Mouse (Mus musculus) intestine, embryonic 16.5 days (tissue): ENCODE data around the gene Zfp683. TPM values are rescaled to one million over a fixed set of nuclear protein-coding genes. Genes with fewer than 3 reads are reported as not detected.

Experiments
- ATAC-seq: fragments of 200-750 bp; cut with Nextera tagmentation; 2 replicates; pipeline ENCODE4 v1.8.0; 2017; ENCODE audit warnings: moderate TSS enrichment, moderate library complexity
- H3K27ac ChIP-seq: fragments of 300-500 bp; sonication (generic); 2 replicates; pipeline ENCODE4 v1.5.1; 2014; ENCODE audit warnings: mild to moderate bottlenecking, low read length
- H3K27me3 ChIP-seq: fragments of 300-500 bp; sonication (generic); replicated peaks from 2 replicates; pipeline ENCODE4 v1.6.1; 2014; ENCODE audit warnings: low read length, control low read depth, mixed read lengths; ENCODE audit not compliant: control insufficient read depth, insufficient read depth
- H3K36me3 ChIP-seq: fragments of 300-500 bp; sonication (generic); 2 replicates; pipeline ENCODE4 v1.6.1; 2014; ENCODE audit warnings: low read length, control low read depth; ENCODE audit not compliant: control insufficient read depth, insufficient read depth
- H3K4me1 ChIP-seq: fragments of 300-500 bp; sonication (generic); 2 replicates; pipeline ENCODE4 v1.6.1; 2014; ENCODE audit warnings: low read length, control low read depth, mixed read lengths; ENCODE audit not compliant: control insufficient read depth, insufficient read depth
- H3K4me2 ChIP-seq: fragments of 300-500 bp; sonication (generic); 2 replicates; pipeline ENCODE4 v1.6.1; 2014; ENCODE audit warnings: low read depth, low read length, control low read depth
- H3K4me3 ChIP-seq: fragments of 300-500 bp; sonication (generic); 2 replicates; pipeline ENCODE4 v1.5.1; 2014; ENCODE audit warnings: mild to moderate bottlenecking, low read length
- H3K9ac ChIP-seq: fragments of 300-500 bp; sonication (generic); 2 replicates; pipeline ENCODE4 v1.6.1; 2014; ENCODE audit warnings: low read depth, low read length
- H3K9me3 ChIP-seq: fragments of 300-500 bp; sonication (generic); 2 replicates; pipeline ENCODE4 v1.6.1; 2016; ENCODE audit warnings: low read length, control low read depth; ENCODE audit not compliant: control insufficient read depth
- WGBS: fragments of 180-500 bp; shearing (Covaris S2); extraction: QIAGEN DNeasy Blood & Tissue Kit; methylation state at CpG from one replicate; pipeline ENCODE4 v1.1.7; 2014; 5-methylcytosine and 5-hydroxymethylcytosine counted together
- polyA plus RNA-seq: library from polyadenylated mRNA; unstranded; fragments of >200 nt; fragmentation: Nextera tagmentation; extraction: Ambion mirVana; gene quantifications from 2 replicates; pipeline ENCODE4 v1.2.1, GENCODE M21; 2015

The Zfp683 gene
- polyA plus RNA-seq, 1 experiment from 2014 or later: not detected

DNA sequence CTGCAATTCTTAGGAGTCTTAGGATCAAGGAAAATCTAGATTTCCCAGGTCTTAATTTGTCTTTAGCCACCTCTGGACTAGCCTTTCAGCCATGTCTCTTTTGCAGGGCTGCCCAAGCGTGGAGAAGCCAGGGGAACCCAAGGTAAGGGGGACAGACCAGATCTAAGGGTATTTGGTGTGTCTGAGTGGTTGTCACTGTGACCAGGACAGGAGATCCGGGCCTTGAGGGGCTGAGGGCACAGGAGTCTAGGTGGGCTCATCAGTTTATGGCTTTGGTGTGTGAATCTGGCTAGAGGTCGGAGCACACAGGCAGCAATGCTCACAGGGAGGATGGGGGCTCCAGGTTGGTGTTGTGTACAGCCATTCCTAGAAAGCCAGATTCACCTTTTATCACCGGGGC is 27.0 kb downstream of the Zfp683 start:
- no peak overlapping the region for H3K9ac ChIP-seq
- H3K27ac ChIP-seq: no peak overlapping the region
- H3K4me1 ChIP-seq: peaks cover 14% of the 10 kb centered on the region
- 81% methylated on average over 4 of the region's 4 CpGs for WGBS
- no peak overlapping the region for H3K4me2 ChIP-seq
- 0 out of 2 replicates have a peak, but pooled peaks cover 3% of the 10 kb centered on the region for H3K36me3 ChIP-seq
- no peak overlapping the region for H3K4me3 ChIP-seq
- ATAC-seq: no peak
- H3K27me3 ChIP-seq: no peaks in the 10 kb centered on the region
- no peaks in the 10 kb centered on the region for H3K9me3 ChIP-seq

DNA sequence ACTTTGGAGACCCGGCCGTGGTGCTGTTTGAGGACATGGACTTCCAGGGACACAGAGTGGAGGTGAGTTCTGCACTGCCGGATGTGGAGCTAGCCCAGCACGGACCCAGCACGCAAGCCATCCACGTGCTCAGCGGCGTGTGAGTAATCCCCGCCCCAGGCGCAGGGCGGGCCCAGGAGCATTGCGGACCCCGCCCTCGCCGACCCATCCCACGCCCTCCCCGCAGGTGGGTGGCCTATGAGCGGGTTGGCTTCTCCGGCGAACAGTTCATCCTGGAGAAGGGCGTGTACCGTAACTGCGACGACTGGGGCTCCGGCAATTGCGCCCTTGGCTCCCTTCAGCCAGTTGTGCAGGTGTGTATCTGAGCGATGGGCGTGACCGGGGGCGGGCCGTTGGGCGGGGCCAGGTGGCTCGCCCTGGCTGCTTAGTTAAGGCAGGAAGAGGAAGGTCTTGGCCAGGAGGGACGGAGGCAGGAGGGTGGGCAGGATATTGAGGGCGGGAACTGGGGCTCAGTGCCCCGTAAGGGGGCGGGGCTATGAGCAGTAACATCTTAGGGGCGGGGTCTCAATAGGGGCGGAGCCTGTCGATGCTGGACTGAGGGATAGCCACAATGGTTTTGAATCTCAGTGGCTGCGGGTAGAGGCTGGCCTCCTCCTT is 28.2 kb downstream of the Zfp683 start:
- Histone ChIP-seq H3K4me1 (peaks cover 14% of the 10 kb centered on the region), H3K36me3 (0 out of 2 replicates have a peak, but pooled peaks cover 3% of the 10 kb centered on the region), H3K9me3 (no peaks in the 10 kb centered on the region), H3K4me2 (peak overlapping the region; percentile 82), H3K4me3 (peak overlapping the region; percentile 42), H3K9ac (peak overlapping the region; percentile 53), H3K27ac (0 out of 2 replicates have a peak overlapping the region, but pooled peaks have one; percentile 38), H3K27me3 (no peaks in the 10 kb centered on the region)
- WGBS: under 1% methylated on average over 41 of the region's 41 CpGs
- ATAC-seq: peak; percentile 97

DNA sequence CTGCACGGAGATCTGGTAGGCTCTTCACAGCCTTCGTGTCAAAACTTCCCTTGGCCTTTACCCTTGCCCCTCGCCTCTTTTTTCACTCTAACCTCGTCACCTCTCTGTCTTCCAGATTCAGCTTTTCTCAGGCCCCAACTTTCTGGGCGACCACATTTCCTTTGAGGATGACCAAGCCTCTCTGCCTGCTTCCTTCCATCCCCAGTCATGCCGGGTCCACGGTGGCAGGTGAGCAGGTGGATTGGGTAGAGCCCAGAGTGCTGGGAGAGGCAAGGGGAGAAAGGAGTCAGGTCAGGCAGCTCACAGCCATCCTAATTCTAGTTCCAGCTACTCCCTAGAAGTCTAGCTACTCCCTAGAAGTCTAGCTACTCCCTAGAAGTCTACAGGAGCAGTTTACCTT is 28.8 kb downstream of the Zfp683 start:
- H3K9me3 ChIP-seq: no peaks in the 10 kb centered on the region
- H3K4me1 ChIP-seq: peaks cover 14% of the 10 kb centered on the region
- no peak overlapping the region for H3K27ac ChIP-seq
- 0 out of 2 replicates have a peak overlapping the region, but pooled peaks have one; percentile 53 for H3K9ac ChIP-seq
- peak overlapping the region; percentile 82 for H3K4me2 ChIP-seq
- 0 out of 2 replicates have a peak, but pooled peaks cover 3% of the 10 kb centered on the region for H3K36me3 ChIP-seq
- ATAC-seq: no peak
- 10% methylated on average over 7 of the region's 7 CpGs for WGBS
- no peaks in the 10 kb centered on the region for H3K27me3 ChIP-seq
- H3K4me3 ChIP-seq: peak overlapping the region; percentile 42

DNA sequence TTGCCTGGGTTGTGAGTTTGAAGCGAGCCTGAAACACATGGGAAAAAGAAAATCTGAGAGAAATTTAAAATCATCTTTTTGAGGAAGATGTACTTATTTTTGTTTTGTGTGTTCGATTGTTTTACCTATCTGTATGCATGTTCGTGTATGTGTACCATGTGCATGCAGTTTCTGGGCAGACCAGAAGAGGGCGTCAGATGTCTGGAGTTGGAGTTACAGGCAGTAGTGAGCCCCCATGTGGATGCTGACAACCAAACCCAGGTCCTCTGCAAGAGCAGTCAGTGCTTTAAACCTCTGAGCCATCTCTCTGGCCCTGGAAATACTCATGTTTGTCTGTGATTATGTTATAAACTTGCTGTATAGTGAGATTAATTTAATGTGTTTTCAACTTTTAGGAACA is 31.4 kb downstream of the Zfp683 start:
- WGBS: 85% methylated on average over 4 of the region's 4 CpGs
- Histone ChIP-seq H3K4me3 (no peak overlapping the region), H3K27ac (no peak overlapping the region), H3K27me3 (no peaks in the 10 kb centered on the region), H3K4me2 (no peak overlapping the region), H3K9ac (no peak overlapping the region), H3K9me3 (no peaks in the 10 kb centered on the region), H3K36me3 (0 out of 2 replicates have a peak, but pooled peaks cover 3% of the 10 kb centered on the region), H3K4me1 (peaks cover 14% of the 10 kb centered on the region)
- ATAC-seq: no peak

DNA sequence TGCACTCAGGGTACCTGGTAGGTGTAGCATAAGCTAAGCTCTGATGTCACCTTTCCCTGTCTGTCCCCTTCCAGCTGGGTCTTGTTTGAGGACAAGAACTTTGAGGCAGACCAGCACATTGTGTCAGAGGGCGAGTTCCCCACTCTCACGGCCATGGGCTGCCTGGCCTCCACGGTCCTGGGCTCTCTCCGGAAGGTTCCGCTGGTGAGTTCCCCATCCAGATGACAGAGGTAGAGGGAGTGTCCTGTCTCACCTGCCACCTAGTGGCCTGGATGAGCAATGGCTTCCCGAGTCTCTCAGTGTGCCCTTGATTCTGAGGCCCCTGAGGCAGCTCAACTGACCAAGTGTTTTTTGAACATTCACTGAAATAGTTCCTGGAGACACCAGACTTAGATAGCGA is 33.8 kb downstream of the Zfp683 start:
- Histone ChIP-seq H3K4me2 (no peak overlapping the region), H3K27me3 (no peaks in the 10 kb centered on the region), H3K9me3 (no peaks in the 10 kb centered on the region), H3K27ac (no peak overlapping the region), H3K4me3 (no peak overlapping the region), H3K9ac (no peak overlapping the region), H3K36me3 (0 out of 2 replicates have a peak, but pooled peaks cover 3% of the 10 kb centered on the region), H3K4me1 (peaks cover 4% of the 10 kb centered on the region)
- WGBS: 33% methylated on average over 7 of the region's 7 CpGs
- peak; percentile 80 for ATAC-seq

DNA sequence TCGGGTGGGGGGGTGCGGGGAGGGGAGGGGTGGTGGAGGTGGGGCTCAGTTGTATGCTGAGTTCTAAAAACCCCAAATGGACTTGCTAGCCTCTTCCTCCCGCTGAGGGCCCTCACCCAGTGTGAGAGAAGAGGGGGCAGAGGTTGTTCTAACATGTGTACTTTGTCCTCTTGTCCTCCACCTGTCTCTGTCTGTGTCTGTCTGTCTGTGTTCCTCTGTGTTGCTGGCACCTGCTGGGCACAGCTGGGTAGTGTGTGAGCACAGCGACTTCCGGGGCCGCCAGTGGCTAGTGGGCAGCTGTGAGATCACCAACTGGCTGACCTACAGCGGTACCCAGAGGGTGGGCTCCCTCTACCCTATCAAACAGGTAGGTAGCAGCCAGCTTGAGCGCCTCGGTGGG is 35.4 kb downstream of the Zfp683 start:
- no peaks in the 10 kb centered on the region for H3K27me3 ChIP-seq
- H3K27ac ChIP-seq: no peak overlapping the region
- 80% methylated on average over 9 of the region's 9 CpGs for WGBS
- ATAC-seq: 0 out of 2 replicates have a peak, but pooled peaks have one; percentile 15
- no peak overlapping the region for H3K4me2 ChIP-seq
- no peak overlapping the region for H3K9ac ChIP-seq
- no peaks in the 10 kb centered on the region; the same call in 1 of the 2 replicates for H3K4me1 ChIP-seq
- H3K4me3 ChIP-seq: no peak overlapping the region
- 0 out of 2 replicates have a peak, but pooled peaks cover 3% of the 10 kb centered on the region for H3K36me3 ChIP-seq
- no peaks in the 10 kb centered on the region for H3K9me3 ChIP-seq

DNA sequence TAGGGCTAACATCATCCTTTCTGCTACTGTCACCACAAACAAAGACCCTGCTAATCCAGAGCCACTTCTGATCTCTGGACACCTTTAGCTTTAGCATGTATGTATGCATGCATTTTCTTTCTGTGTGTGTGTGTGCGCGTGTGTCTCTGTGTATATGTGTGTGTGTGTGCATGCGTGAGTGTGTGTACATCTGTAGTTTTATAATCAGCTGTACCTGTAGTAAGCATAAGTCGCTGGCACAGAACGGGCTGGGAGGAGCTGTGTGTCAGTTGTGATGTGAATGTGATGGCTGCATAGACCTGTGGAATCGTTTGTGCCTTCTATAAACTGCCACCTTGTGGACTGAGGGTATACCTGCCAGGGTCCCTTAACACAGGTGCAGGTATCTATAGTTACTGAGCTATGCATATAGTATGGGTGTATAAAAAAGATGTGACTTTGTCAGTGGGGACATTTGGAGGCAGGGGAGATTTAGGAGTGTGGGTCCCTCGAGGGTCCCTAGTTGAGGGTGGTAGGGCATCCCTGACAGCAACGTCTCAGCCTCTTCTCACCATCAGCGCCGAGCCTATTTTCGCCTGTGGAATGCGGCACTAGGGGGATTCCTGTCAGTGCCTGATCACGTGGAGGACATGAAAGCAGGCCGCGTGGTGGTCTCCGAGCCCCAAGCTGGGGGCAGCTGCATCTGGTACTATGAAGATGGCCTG is 37.0 kb downstream of the Zfp683 start:
- no peak for ATAC-seq
- H3K36me3 ChIP-seq: no peaks in the 10 kb centered on the region
- no peak overlapping the region for H3K4me3 ChIP-seq
- 81% methylated on average over 16 of the region's 16 CpGs for WGBS
- no peak overlapping the region for H3K4me2 ChIP-seq
- H3K4me1 ChIP-seq: no peaks in the 10 kb centered on the region; the same call in 1 of the 2 replicates
- H3K9me3 ChIP-seq: no peaks in the 10 kb centered on the region
- no peaks in the 10 kb centered on the region for H3K27me3 ChIP-seq
- H3K27ac ChIP-seq: no peak overlapping the region
- no peak overlapping the region for H3K9ac ChIP-seq

DNA sequence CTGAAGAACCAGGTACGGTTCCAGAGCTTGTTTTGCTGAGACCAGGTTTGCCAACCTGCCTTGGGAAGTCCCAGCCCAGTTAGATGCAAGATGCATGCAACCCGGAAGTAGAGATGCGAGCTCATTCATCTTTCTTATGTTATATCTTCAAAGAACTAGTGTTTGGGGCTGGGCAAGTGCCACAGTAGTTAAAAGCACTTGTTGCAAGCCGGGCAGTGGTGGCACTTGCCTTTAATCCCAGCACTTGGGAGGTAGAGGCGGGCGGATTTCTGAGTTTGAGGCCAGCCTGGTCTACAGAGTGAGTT is 37.5 kb downstream of the Zfp683 start:
- no peaks in the 10 kb centered on the region; the same call in 1 of the 2 replicates for H3K4me1 ChIP-seq
- H3K9ac ChIP-seq: no peak overlapping the region
- H3K27me3 ChIP-seq: no peaks in the 10 kb centered on the region
- H3K27ac ChIP-seq: no peak overlapping the region
- H3K36me3 ChIP-seq: no peaks in the 10 kb centered on the region
- ATAC-seq: no peak
- no peak overlapping the region for H3K4me3 ChIP-seq
- no peaks in the 10 kb centered on the region for H3K9me3 ChIP-seq
- WGBS: 82% methylated on average over 6 of the region's 6 CpGs
- no peak overlapping the region for H3K4me2 ChIP-seq

DNA sequence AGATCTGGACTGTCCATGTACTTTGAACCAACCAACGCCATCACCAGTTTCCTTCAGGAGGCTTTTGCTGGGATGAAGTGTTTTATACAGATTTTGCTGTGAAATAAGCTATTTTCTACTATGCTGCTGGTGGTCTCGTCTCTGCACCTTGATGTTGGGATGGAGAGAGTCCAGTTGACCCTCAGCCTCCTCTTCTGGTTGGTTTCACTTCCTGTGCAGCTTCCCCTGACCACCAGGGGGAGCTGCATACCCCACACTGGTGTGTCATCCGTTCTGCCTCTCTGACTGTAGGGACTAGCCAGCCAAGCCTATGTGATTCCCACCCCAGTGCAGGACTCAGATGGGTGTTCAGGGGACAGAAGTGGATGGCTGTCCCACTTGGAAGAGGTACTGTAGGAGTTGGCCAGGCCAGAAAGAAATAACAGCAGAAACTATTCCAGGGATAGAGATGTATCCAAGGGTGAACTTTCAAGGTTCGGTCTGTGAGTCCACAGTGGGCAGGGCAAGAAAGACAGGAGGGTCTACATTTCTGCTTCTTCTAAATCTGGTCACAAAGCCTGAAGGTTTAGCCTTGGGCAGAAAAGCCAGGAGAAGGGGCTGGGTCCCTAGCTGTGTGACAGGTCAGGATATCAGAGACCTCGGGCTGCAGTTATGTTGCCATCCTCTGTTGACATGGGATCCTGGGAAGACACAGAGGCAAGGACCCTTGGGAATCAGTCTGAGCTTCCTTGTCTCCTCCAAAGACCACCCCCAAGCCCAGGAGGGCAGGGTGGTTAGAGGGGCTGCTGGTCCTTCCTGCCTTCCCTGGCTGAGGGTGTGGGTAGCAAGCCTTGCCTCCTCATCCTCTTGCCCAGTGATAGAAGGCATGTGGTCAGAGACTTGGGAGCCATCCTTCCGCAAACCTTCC is 39.0 kb downstream of the Zfp683 start:
- H3K9me3 ChIP-seq: no peaks in the 10 kb centered on the region
- H3K27ac ChIP-seq: no peak overlapping the region
- no peak overlapping the region for H3K4me2 ChIP-seq
- H3K36me3 ChIP-seq: no peaks in the 10 kb centered on the region
- H3K9ac ChIP-seq: no peak overlapping the region
- H3K27me3 ChIP-seq: no peaks in the 10 kb centered on the region
- no peak for ATAC-seq
- H3K4me3 ChIP-seq: no peak overlapping the region
- H3K4me1 ChIP-seq: no peaks in the 10 kb centered on the region; the same call in 1 of the 2 replicates
- 74% methylated on average over 6 of the region's 6 CpGs for WGBS
